Mouse (Mus musculus) thymus, adult 2 months (tissue): ENCODE measurements around the gene Gm20388. TPM values are rescaled to one million over a fixed set of nuclear protein-coding genes. Genes with fewer than 3 reads are reported as not detected.

Source experiments
- DNase-seq: peaks from one replicate; pipeline ENCODE4 v3.0.0; 2021
- H3K27ac ChIP-seq: fragments of 200-500 bp; 2 replicates; pipeline ENCODE4 v1.5.1; 2012; ENCODE audit warnings: low read length, control low read depth; ENCODE audit not compliant: control insufficient read depth, insufficient read depth
- H3K27me3 ChIP-seq: fragments of 200-500 bp; 2 replicates; pipeline ENCODE4 v1.6.1; 2012; ENCODE audit warnings: mild to moderate bottlenecking, low read length, moderate library complexity, mixed read lengths; ENCODE audit not compliant: control insufficient read depth, insufficient read depth
- H3K36me3 ChIP-seq: fragments of 200-500 bp; 2 replicates; pipeline ENCODE4 v1.6.1; 2012; ENCODE audit warnings: mild to moderate bottlenecking, low read length, moderate library complexity; ENCODE audit not compliant: control insufficient read depth, insufficient read depth
- H3K4me1 ChIP-seq: fragments of 200-500 bp; replicated peaks from 2 replicates; pipeline ENCODE4 v1.6.1; 2012; ENCODE audit warnings: low read length; ENCODE audit not compliant: control insufficient read depth, insufficient read depth
- H3K4me3 ChIP-seq: fragments of 200-500 bp; 2 replicates; pipeline ENCODE4 v1.5.1; 2012; ENCODE audit warnings: mild to moderate bottlenecking, low read length, control low read depth, moderate library complexity; ENCODE audit not compliant: control insufficient read depth, insufficient read depth
- CTCF ChIP-seq: fragments of 200-500 bp; IDR thresholded peaks from 2 replicates; pipeline ENCODE4 v1.5.1; 2012; ENCODE audit warnings: mild to moderate bottlenecking, control low read depth, low read length, moderate library complexity, borderline replicate concordance; ENCODE audit not compliant: control insufficient read depth, poor library complexity, insufficient read depth; ENCODE audit errors: extremely low read depth
- POLR2A ChIP-seq: fragments of 200-500 bp; IDR thresholded peaks from 2 replicates; pipeline ENCODE4 v1.6.1; 2012; ENCODE audit warnings: mild to moderate bottlenecking, low read length, control low read depth, moderate library complexity; ENCODE audit not compliant: control insufficient read depth, poor library complexity, insufficient read depth; ENCODE audit errors: extremely low read depth
- WGBS: fragments of 180-500 bp; shearing (Covaris S2); methylation state at CpG from one replicate; pipeline ENCODE4 v1.1.7; 2018; 5-methylcytosine and 5-hydroxymethylcytosine counted together
- polyA plus RNA-seq: library from polyadenylated mRNA; depleted of rRNA; stranded (reverse); fragments of >200 nt; gene quantifications from 2 replicates; pipeline ENCODE4 v1.2.3, GENCODE M21; 2012

The Gm20388 gene
- polyA plus RNA-seq, 1 experiment = 103 TPM

- H3K4me3 ChIP-seq = no peak overlapping the region
- no peaks in the 10 kb centered on the region for H3K27me3 ChIP-seq
- 94% methylated on average over 7 of the region's 7 CpGs for WGBS
- no peaks in the 10 kb centered on the region for H3K4me1 ChIP-seq
- TF ChIP-seq CTCF = no peak
- no peak for TF ChIP-seq POLR2A
- DNase-seq = no peak
- no peaks in the 10 kb centered on the region for H3K36me3 ChIP-seq
- no peak overlapping the region for H3K27ac ChIP-seq
Observed at GRCm38 (mm10) chr8:121818226-121818625, 1907.6 kb downstream of the Gm20388 start.

- no peak overlapping the region for H3K4me3 ChIP-seq
- 97% methylated on average over 6 of the region's 6 CpGs for WGBS
- no peaks in the 10 kb centered on the region for H3K4me1 ChIP-seq
- no peaks in the 10 kb centered on the region for H3K27me3 ChIP-seq
- TF ChIP-seq POLR2A (no peak), CTCF (no peak)
- DNase-seq = no peak
- no peak overlapping the region for H3K27ac ChIP-seq
- H3K36me3 ChIP-seq = no peaks in the 10 kb centered on the region
Observed at GRCm38 (mm10) chr8:121820840-121821239, 1910.2 kb downstream of the Gm20388 start.

- no peaks in the 10 kb centered on the region for H3K36me3 ChIP-seq
- TF ChIP-seq POLR2A (no peak), CTCF (no peak)
- no peaks in the 10 kb centered on the region for H3K27me3 ChIP-seq
- DNase-seq = no peak
- H3K4me1 ChIP-seq = no peaks in the 10 kb centered on the region
- no peak overlapping the region for H3K4me3 ChIP-seq
- WGBS = 92% methylated on average over 11 of the region's 11 CpGs
- H3K27ac ChIP-seq = no peak overlapping the region
Observed at GRCm38 (mm10) chr8:121821320-121821719, 1910.7 kb downstream of the Gm20388 start.

GRCm38 (mm10) chr8:121821770-121822169 lies 1911.1 kb downstream of the Gm20388 start:
- DNase-seq = no peak
- WGBS = 95% methylated on average over 9 of the region's 9 CpGs
- H3K36me3 ChIP-seq = no peaks in the 10 kb centered on the region
- no peak overlapping the region for H3K27ac ChIP-seq
- H3K27me3 ChIP-seq = no peaks in the 10 kb centered on the region
- no peak for TF ChIP-seq POLR2A
- TF ChIP-seq CTCF = no peak
- no peaks in the 10 kb centered on the region for H3K4me1 ChIP-seq
- no peak overlapping the region for H3K4me3 ChIP-seq

GRCm38 (mm10) chr8:121827726-121828125 lies 1917.1 kb downstream of the Gm20388 start:
- DNase-seq = no peak
- Histone ChIP-seq H3K27me3 (no peaks in the 10 kb centered on the region), H3K4me3 (no peak overlapping the region), H3K36me3 (no peaks in the 10 kb centered on the region), H3K4me1 (peaks cover 19% of the 10 kb centered on the region), H3K27ac (no peak overlapping the region)
- TF ChIP-seq POLR2A = no peak
- TF ChIP-seq CTCF = no peak
- WGBS = 94% methylated on average over 5 of the region's 5 CpGs

- WGBS = 34% methylated on average over 10 of the region's 10 CpGs
Observed at GRCm38 (mm10) chr8:121828376-121829023, 1917.9 kb downstream of the Gm20388 start.

More at GRCm38 (mm10) chr8:121828376-121829023, 1917.9 kb downstream of the Gm20388 start:
- Histone ChIP-seq H3K36me3 (no peaks in the 10 kb centered on the region), H3K4me1 (peaks cover 19% of the 10 kb centered on the region), H3K27ac (no peak overlapping the region), H3K27me3 (no peaks in the 10 kb centered on the region), H3K4me3 (peak overlapping the region; percentile 96)
- no peak for DNase-seq
- TF ChIP-seq POLR2A = no peak
- no peak for TF ChIP-seq CTCF
